Mouse (Mus musculus): ENCODE measurements around the gene Ipmk.
A peak's percentile ranks its signal among the peaks of the same experiment; 100 is the strongest.

Ipmk gene

GRCm38 (mm10) chr10:71347509-71347949 is at the start of gene Ipmk:
Ipmk (plus strand) TSS chr10:71347763.
- DNase-seq (ENCODE audit: low spot score in 2 of 2) = peak; percentile 99

DNA sequence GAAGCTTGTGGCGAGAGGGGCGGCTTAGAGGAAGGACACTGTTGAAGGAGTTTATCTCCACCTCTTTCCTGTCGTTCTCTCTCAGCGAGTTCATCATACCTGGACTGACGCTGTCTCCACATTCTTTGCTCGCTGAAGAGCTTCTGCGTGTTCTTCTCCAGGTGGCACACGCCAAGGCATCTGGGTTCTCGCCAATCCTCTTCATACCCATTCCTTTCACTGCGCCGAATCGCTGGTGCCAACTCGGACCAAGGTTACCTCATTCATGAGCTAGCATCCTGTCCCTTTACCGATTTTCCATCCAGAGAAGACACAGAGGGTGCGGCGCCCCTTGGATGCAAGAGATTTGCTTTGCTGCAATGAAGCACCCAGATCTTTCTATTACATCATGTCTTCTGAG is 47.4 kb upstream of the Ipmk start:
- no peak for DNase-seq (ENCODE audit: low spot score in 2 of 2)

DNA sequence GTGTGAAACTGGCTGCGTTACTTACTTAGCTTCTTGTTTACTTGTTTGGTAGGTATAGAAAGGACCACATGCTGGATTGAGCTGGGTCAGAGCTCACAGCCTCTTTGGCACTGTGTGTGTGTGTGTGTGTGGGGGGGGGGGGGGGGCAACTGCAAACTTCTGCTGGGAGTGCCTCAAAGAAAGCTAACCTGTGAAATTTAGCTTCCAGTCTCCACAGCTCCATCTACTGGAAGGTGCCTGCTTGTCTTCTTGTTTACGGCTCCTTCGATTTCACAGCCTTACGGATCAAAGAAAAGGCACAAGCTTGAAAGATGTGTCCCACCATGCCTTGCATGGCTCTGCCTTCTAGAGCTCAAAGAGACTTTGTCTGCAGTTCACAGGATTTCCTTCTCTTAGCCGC is 45.1 kb upstream of the Ipmk start:
- DNase-seq (ENCODE audit: low spot score in 2 of 2) = no peak

- DNase-seq (ENCODE audit: low spot score in 2 of 2) = peak in 1 of 2 experiments; percentile 28
Observed at GRCm38 (mm10) chr10:71306190-71306589, 41.4 kb upstream of the Ipmk start.

- no peak for DNase-seq (ENCODE audit: low spot score in 2 of 2)
Observed at GRCm38 (mm10) chr10:71306759-71307158, 40.8 kb upstream of the Ipmk start.

DNA sequence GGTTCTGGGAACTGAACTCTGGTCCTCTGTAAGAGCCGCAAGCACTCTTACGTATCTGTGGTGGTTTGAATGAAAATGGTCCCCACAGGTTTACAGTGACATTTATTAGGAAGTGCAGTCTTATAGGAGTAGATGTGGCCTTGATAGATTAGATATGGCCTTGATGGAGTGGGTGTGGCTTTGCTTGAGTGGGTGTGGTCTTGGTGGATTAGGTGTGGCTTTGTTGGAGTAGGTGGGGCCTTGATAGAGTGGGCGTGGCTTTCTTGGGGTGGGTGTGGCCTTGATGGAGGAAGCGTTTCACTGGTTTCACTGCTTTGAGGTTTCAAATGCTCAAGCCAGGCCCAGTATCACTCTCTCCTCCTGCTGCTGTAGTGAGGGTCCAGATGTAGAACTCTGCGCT is 39.4 kb upstream of the Ipmk start:
- DNase-seq (ENCODE audit: low spot score in 2 of 2) = no peak

DNA sequence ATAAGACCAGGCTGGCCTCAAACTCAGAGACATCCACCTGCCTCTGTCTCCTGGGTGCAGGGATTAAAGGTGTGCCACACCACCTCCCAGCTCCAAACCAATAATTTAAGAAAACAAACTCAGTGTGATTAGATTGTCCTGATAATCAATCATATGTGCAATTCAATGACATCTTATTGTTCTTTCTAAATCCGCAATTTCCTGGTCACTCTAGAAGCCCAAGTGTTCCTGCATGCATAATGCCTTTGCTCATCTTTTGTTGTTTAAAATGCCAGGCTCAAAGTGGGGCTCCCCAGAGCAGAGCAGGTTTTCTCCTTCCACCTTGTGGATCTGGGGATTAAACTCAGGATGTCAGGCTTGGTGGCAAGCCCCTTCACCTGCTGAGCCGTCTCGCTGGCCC is 37.3 kb upstream of the Ipmk start:
- DNase-seq (ENCODE audit: low spot score in 2 of 2) = no peak

GRCm38 (mm10) chr10:71314596-71314995 is 33.0 kb upstream of the Ipmk start:
- DNase-seq (ENCODE audit: low spot score in 2 of 2) = no peak

GRCm38 (mm10) chr10:71316056-71316455 is 31.5 kb upstream of the Ipmk start:
- no peak for DNase-seq (ENCODE audit: low spot score in 2 of 2)

- DNase-seq (ENCODE audit: low spot score in 2 of 2) = no peak
Observed at GRCm38 (mm10) chr10:71316497-71316896, 31.1 kb upstream of the Ipmk start.

DNA sequence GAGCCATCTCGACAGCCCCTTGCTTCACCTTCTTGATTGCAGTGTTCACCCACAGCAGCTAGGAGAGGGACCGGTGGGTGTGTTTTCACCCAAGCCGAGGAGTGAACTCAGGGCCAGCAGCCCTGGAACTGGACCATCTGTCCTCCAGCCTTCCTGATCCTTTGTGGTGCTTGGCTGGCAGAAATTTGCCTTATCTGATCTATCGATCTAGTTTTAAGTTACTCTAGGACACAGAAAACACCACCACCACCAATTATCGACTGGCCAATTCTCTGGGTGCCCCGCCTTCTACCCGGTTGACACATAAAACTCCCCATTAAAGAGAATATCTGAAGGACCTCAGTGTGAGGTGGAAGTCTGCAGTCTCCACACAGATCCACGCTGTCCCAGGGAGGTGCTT is 23.9 kb upstream of the Ipmk start:
- DNase-seq (ENCODE audit: low spot score in 2 of 2) = no peak

DNA sequence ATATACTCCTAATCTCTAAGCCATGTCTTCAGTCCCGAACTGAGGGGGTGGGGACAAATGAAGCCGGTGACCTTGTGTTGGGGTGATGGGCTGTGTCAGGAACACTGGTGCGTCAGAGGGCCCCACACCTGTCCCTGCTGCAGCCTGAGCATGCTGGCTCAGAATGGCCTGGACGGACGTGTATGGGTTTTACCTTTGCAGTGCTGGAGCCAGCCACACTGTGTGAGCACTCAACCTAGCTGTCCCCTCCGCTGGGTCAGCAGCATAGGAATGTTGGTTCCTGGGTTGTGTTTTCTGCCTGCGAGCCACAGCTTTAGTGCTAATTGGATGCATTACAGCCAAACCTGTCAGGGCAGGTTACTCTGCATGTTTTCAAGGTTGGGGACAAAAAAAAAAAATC is 21.4 kb upstream of the Ipmk start:
- no peak for DNase-seq (ENCODE audit: low spot score in 2 of 2)

DNA sequence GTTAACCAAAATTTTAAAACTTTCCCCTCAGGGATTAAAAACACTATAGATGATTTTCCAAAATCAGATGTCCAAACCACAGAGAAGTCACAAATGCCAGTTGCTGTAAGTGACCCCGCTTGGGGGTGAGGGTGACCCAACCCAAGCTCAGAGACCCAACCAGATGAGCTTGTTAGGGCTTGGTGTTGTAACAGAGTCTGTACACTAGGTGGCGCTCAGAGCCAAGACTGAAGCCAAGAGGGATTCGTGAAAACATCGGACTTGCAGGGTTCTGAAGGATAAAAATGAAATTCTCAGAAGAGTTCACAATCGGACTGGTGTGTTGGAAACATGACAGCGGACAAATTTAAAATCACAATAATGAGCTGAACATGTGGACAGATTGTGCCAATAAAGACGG is 20.8 kb upstream of the Ipmk start:
- DNase-seq (ENCODE audit: low spot score in 2 of 2) = peak; percentile 63 to 78

- DNase-seq (ENCODE audit: low spot score in 2 of 2) = no peak
Observed at GRCm38 (mm10) chr10:71327386-71327785, 20.2 kb upstream of the Ipmk start.

DNA sequence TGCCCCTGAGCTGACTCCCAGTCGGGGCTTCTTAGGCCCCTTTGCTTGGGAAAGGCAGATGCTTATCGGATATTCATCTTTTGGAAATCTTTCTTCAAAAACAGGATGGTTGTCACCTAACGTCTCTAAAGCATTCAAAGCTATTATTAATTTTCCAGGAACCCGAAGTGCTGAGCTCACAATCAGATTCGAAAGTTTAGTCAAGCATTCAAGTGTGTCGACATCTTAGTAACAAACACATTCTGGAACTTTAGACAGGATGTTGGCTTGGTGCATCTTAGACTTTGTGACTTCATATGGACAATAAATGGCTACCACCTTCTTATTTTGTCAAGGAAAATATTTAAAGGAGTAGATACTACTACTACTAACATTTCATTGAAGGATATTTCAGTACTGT is 19.2 kb upstream of the Ipmk start:
- DNase-seq (ENCODE audit: low spot score in 2 of 2) = no peak

DNA sequence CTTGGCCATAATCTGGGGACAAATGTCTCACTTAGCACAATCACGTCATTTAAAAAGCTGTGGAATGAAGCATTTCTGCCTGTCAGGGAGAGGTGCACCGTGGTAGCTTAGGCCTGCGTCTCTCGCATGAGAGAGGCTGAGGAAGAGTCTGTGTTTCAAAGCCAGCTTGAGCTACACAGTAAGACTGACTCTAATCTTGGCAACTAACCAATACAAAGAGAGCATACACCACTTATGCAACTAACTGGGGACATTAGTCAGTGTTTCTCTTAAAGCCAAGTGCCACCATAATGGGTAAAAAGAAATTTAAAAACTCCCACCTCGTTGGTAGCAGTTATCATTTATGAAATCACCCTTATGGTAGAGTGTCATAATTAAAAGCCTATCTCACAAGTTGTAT is 18.7 kb upstream of the Ipmk start:
- no peak for DNase-seq (ENCODE audit: low spot score in 2 of 2)

DNA sequence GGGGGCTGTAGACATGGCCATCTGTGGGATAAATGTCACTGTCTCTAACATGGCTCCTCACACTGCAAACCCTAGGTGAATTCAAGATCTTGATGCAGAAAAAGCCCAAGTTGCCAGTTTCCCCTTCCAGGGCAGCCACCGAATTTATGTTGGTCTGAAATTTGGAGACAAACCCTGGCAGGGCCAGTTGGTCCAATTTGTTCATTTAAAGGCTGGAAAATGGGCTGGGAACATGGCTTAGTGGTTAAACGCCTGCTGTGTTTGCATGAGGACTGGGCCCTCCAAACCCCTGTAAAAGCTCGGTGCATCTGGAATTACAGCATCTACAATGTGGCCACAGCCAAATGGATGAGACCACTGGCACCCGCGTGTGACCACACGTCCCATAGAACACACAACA is 18.3 kb upstream of the Ipmk start:
- no peak for DNase-seq (ENCODE audit: low spot score in 2 of 2)

GRCm38 (mm10) chr10:71330070-71330469 is 17.5 kb upstream of the Ipmk start:
- DNase-seq (ENCODE audit: low spot score in 2 of 2) = no peak

DNA sequence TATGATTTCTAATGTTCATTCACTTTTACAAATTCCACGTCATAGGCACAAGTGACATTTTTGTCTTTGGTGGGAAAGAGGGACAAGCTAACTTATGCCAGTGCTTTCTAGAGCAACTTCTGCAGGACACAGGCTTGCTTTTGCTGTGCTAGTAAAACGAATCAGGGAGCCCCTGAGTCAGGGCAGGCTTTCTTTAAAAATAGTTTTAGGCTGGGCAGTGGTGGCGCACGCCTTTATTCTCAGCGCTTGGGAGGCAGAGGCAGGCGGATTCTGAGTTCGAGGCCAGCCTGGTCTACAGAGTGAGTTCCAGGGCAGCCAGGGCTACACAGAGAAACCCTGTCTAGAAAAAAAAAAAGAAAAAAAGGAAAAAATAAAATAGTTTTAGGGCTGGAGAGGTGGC is 15.7 kb upstream of the Ipmk start:
- DNase-seq (ENCODE audit: low spot score in 2 of 2) = no peak

DNA sequence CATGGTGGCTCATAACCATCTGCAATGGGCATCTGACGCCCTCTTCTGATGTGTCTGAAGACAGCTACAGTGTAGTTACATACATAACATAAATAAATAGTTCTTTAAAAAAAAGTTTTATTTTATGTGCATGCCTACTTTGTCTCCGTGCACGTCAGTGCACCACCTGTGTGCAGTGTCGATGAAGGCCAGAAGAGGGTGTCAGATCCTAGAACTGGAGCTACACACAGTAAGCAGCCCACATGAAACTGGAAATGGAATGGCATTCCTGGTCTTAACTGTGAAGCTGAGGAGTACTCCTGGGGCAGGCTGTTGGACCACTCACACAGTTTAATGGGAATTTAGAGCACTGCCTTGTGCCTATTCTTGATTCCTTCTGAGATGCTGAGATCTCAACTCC is 15.2 kb upstream of the Ipmk start:
- DNase-seq (ENCODE audit: low spot score in 2 of 2) = no peak

- DNase-seq (ENCODE audit: low spot score in 2 of 2) = no peak
Observed at GRCm38 (mm10) chr10:71332859-71333258, 14.7 kb upstream of the Ipmk start.

DNA sequence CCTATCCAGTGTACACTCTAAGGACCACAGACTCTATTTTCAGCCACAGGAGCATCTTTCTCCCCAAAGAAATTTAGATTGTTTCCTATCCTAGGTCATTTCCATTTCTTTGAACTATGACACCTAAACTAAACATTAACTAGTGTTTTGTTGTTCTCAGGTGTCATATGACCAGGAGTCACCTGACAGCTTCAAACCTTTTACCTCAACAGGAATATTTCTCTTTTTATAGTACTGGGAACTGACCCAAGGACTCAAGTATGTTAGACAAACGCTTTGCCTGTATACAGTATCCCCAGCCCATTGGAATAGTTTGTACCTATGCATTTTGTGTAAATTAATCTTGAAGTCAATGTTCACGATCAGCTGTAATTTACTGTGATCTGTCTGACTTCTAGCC is 9.8 kb upstream of the Ipmk start:
- DNase-seq (ENCODE audit: low spot score in 2 of 2) = no peak

DNA sequence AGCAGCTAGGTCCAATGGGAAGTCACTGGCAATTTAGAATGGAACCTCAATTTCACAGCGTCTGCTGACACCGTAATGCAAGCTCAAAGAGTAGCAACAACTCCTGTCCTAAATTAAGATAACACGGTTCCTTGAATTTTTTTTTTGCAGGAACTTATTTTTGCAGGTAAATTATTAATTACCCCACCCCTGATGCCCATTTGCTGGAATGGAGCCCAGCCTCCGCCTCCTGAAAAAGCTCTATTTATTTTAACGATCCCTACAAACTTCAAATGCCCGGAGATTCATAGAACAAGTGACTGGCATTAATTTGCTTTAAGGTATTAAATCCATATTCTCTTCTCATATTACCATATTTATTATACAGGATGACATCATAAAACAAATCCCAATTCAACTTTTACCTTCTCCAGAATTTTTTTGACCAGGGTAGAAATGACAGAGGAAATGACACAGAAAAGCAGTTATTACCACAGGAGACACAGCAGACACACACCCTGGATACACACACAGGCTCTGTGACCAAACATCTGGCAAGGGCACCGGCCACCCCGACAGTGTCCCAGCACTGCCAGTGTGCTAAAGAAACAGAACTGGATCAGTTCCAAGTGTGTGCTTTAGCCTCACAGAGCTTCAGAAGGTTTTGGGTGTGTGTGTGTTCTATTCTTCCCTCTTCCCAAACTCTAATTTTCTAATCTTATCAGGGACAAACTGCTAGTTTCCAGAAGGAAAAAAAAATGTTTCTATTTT is 9.2 kb upstream of the Ipmk start:
- DNase-seq (ENCODE audit: low spot score in 2 of 2) = no peak

DNA sequence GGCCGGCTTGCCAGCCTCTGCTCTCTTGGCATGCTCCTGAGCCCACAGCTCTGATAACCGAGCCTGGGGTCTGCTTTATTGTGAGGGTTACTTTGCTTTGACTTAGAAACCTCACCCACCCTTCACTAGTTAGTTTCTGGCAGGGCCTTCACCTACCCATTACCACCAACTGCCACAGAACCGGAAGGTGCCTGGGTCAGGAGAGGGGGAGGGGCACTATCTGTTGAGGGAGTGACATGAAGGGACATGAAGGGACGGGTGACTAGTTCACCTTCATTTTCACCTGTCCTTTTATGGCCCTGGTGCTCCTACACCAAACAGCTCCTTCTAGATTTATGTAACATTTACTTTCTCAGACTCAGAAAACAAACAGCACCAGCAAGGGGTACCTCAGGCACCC is 8.1 kb upstream of the Ipmk start:
- DNase-seq (ENCODE audit: low spot score in 2 of 2) = no peak

Data from cerebellum, postnatal 4 days (tissue).